Mouse (Mus musculus): ENCODE measurements around the gene Gm49395.

Gm49395 gene

GRCm38 (mm10) chr13:115101355-115102191 lies at the start of gene Gm49395, which contains the start of gene Itga1:
Gene Gm49395, minus strand, starts transcription at chr13:115101921.
Gene Itga1, minus strand, starts transcription at chr13:115101964.
- DNase-seq (ENCODE audit: low spot score in 2 of 2), result peak in 1 of 2 experiments; percentile 28

- DNase-seq (ENCODE audit: low spot score in 2 of 2), result no peak
Measured at GRCm38 (mm10) chr13:115150602-115151001, 48.9 kb upstream of the Gm49395 start.

- DNase-seq (ENCODE audit: low spot score in 2 of 2), result no peak
Measured at GRCm38 (mm10) chr13:115149849-115150248, 48.1 kb upstream of the Gm49395 start.

- no peak for DNase-seq (ENCODE audit: low spot score in 2 of 2)
Measured at GRCm38 (mm10) chr13:115143575-115143974, 41.9 kb upstream of the Gm49395 start.

GRCm38 (mm10) chr13:115142066-115142465 lies 40.3 kb upstream of the Gm49395 start:
- no peak for DNase-seq (ENCODE audit: low spot score in 2 of 2)

- DNase-seq (ENCODE audit: low spot score in 2 of 2), result no peak
Measured at GRCm38 (mm10) chr13:115138513-115138912, 36.8 kb upstream of the Gm49395 start.

GRCm38 (mm10) chr13:115136761-115137160 lies 35.0 kb upstream of the Gm49395 start:
- no peak for DNase-seq (ENCODE audit: low spot score in 2 of 2)

- no peak for DNase-seq (ENCODE audit: low spot score in 2 of 2)
Measured at GRCm38 (mm10) chr13:115132435-115132834, 30.7 kb upstream of the Gm49395 start.

GRCm38 (mm10) chr13:115131381-115131780 lies 29.7 kb upstream of the Gm49395 start:
- DNase-seq (ENCODE audit: low spot score in 2 of 2), result no peak

- no peak for DNase-seq (ENCODE audit: low spot score in 2 of 2)
Measured at GRCm38 (mm10) chr13:115130035-115130434, 28.3 kb upstream of the Gm49395 start.

- DNase-seq (ENCODE audit: low spot score in 2 of 2), result no peak
Measured at GRCm38 (mm10) chr13:115127826-115128225, 26.1 kb upstream of the Gm49395 start.

GRCm38 (mm10) chr13:115126534-115126933 lies 24.8 kb upstream of the Gm49395 start:
- no peak for DNase-seq (ENCODE audit: low spot score in 2 of 2)

GRCm38 (mm10) chr13:115125130-115125529 lies 23.4 kb upstream of the Gm49395 start:
- no peak for DNase-seq (ENCODE audit: low spot score in 2 of 2)

- DNase-seq (ENCODE audit: low spot score in 2 of 2), result no peak
Measured at GRCm38 (mm10) chr13:115124521-115124920, 22.8 kb upstream of the Gm49395 start.

- DNase-seq (ENCODE audit: low spot score in 2 of 2), result no peak
Measured at GRCm38 (mm10) chr13:115118756-115119155, 17.0 kb upstream of the Gm49395 start.

GRCm38 (mm10) chr13:115118195-115118594 lies 16.5 kb upstream of the Gm49395 start:
- no peak for DNase-seq (ENCODE audit: low spot score in 2 of 2)

GRCm38 (mm10) chr13:115116930-115117621 lies 15.4 kb upstream of the Gm49395 start:
- DNase-seq (ENCODE audit: low spot score in 2 of 2), result no peak

GRCm38 (mm10) chr13:115109628-115110027 lies 7.9 kb upstream of the Gm49395 start:
- DNase-seq (ENCODE audit: low spot score in 2 of 2), result no peak

- DNase-seq (ENCODE audit: low spot score in 2 of 2), result no peak
Measured at GRCm38 (mm10) chr13:115107436-115107835, 5.7 kb upstream of the Gm49395 start.

- no peak for DNase-seq (ENCODE audit: low spot score in 2 of 2)
Measured at GRCm38 (mm10) chr13:115106183-115106582, 4.5 kb upstream of the Gm49395 start.

GRCm38 (mm10) chr13:115102754-115103153 lies 1.0 kb upstream of the Gm49395 start:
- no peak for DNase-seq (ENCODE audit: low spot score in 2 of 2)

GRCm38 (mm10) chr13:115100381-115101177 lies 1.1 kb downstream of the Gm49395 start:
- DNase-seq (ENCODE audit: low spot score in 2 of 2), result no peak
